Mouse (Mus musculus): ENCODE measurements around the gene Mrtfa. TPM values are rescaled to one million over a fixed set of nuclear protein-coding genes. Genes with fewer than 3 reads are reported as not detected.
A peak's percentile ranks its signal among the peaks of the same experiment; 100 is the strongest.

Gene Mrtfa
- total and polyA plus RNA-seq, 3 experiments: 2.3 to 18.3 (median 17.2) TPM

GRCm38 (mm10) chr15:81021377-81021776 lies 169.2 kb downstream of the Mrtfa start:
- peak; percentile 45 for DNase-seq (ENCODE audit: low spot score)
- Histone ChIP-seq H3K27me3 (ENCODE audit: insufficient read depth, low read length) (no peaks in the 10 kb centered on the region), H3K4me3 (ENCODE audit: low read depth, low read length) (no peak overlapping the region), H3K4me1 (ENCODE audit: insufficient read depth, low read depth, low read length) (peaks cover 15% of the 10 kb centered on the region), H3K9me3 (replicated peaks) (no peaks in the 10 kb centered on the region), H3K36me3 (replicated peaks) (peaks cover 69% of the 10 kb centered on the region)
- 0 out of 2 replicates have a peak, but pooled peaks have one; percentile 15 for ATAC-seq (ENCODE audit: extremely low read depth, insufficient number of reproducible peaks, low FRiP score, poor library complexity, severe bottlenecking)
- no peak for TF ChIP-seq GATA1 (IDR thresholded peaks at IDR 0.05; ENCODE audit: borderline replicate concordance, low read length)
- TF ChIP-seq TAL1 (conservative IDR thresholded peaks at IDR 0.05; ENCODE audit: low read depth, low read length): no peak
- no peak for TF ChIP-seq CTCF (IDR thresholded peaks at IDR 0.05; ENCODE audit: low read depth, low read length)
- TF ChIP-seq POLR2AphosphoS5 (IDR thresholded peaks at IDR 0.05; ENCODE audit: insufficient replicate concordance, low read depth, low read length): no peak
- TF ChIP-seq GATA2 (IDR thresholded peaks at IDR 0.05; ENCODE audit: borderline replicate concordance, low read depth, low read length): no peak

- H3K36me3 ChIP-seq (replicated peaks): peaks cover 92% of the 10 kb centered on the region
- ATAC-seq (ENCODE audit: extremely low read depth, insufficient number of reproducible peaks, low FRiP score, poor library complexity, severe bottlenecking): no peak
- TF ChIP-seq POLR2AphosphoS5 (IDR thresholded peaks at IDR 0.05; ENCODE audit: insufficient replicate concordance, low read depth, low read length): no peak
- H3K27me3 ChIP-seq (ENCODE audit: insufficient read depth, low read length): no peaks in the 10 kb centered on the region
- H3K4me3 ChIP-seq (ENCODE audit: low read depth, low read length): no peak overlapping the region
- H3K9me3 ChIP-seq (replicated peaks): no peaks in the 10 kb centered on the region
- H3K4me1 ChIP-seq (ENCODE audit: insufficient read depth, low read depth, low read length): peaks cover 15% of the 10 kb centered on the region
- no peak for DNase-seq (ENCODE audit: low spot score)
Measured at GRCm38 (mm10) chr15:81017308-81017707, 173.2 kb downstream of the Mrtfa start.

GRCm38 (mm10) chr15:81016488-81016887 lies 174.1 kb downstream of the Mrtfa start:
- H3K4me3 ChIP-seq (ENCODE audit: low read depth, low read length): no peak overlapping the region; the same call in 1 of the 2 replicates
- ATAC-seq (ENCODE audit: extremely low read depth, insufficient number of reproducible peaks, low FRiP score, poor library complexity, severe bottlenecking): no peak
- TF ChIP-seq GATA2 (IDR thresholded peaks at IDR 0.05; ENCODE audit: borderline replicate concordance, low read depth, low read length) (no peak), POLR2AphosphoS5 (IDR thresholded peaks at IDR 0.05; ENCODE audit: insufficient replicate concordance, low read depth, low read length) (no peak), GATA1 (IDR thresholded peaks at IDR 0.05; ENCODE audit: borderline replicate concordance, low read length) (no peak), CTCF (IDR thresholded peaks at IDR 0.05; ENCODE audit: low read depth, low read length) (no peak), TAL1 (conservative IDR thresholded peaks at IDR 0.05; ENCODE audit: low read depth, low read length) (no peak)
- no peaks in the 10 kb centered on the region for H3K27me3 ChIP-seq (ENCODE audit: insufficient read depth, low read length)
- no peaks in the 10 kb centered on the region for H3K9me3 ChIP-seq (replicated peaks)
- DNase-seq (ENCODE audit: low spot score): no peak
- peaks cover 7% of the 10 kb centered on the region for H3K4me1 ChIP-seq (ENCODE audit: insufficient read depth, low read depth, low read length)
- H3K36me3 ChIP-seq (replicated peaks): peaks cover 92% of the 10 kb centered on the region

GRCm38 (mm10) chr15:81015068-81015744 lies 175.4 kb downstream of the Mrtfa start:
- no peaks in the 10 kb centered on the region for H3K4me1 ChIP-seq (ENCODE audit: insufficient read depth, low read depth, low read length)
- H3K4me3 ChIP-seq (ENCODE audit: low read depth, low read length): no peak overlapping the region
- TF ChIP-seq CTCF (IDR thresholded peaks at IDR 0.05; ENCODE audit: low read depth, low read length) (no peak), POLR2AphosphoS5 (IDR thresholded peaks at IDR 0.05; ENCODE audit: insufficient replicate concordance, low read depth, low read length) (no peak), GATA2 (IDR thresholded peaks at IDR 0.05; ENCODE audit: borderline replicate concordance, low read depth, low read length) (no peak), TAL1 (conservative IDR thresholded peaks at IDR 0.05; ENCODE audit: low read depth, low read length) (no peak), GATA1 (IDR thresholded peaks at IDR 0.05; ENCODE audit: borderline replicate concordance, low read length) (no peak)
- H3K36me3 ChIP-seq (replicated peaks): peaks cover 94% of the 10 kb centered on the region
- ATAC-seq (ENCODE audit: extremely low read depth, insufficient number of reproducible peaks, low FRiP score, poor library complexity, severe bottlenecking) (no peak), DNase-seq (ENCODE audit: low spot score) (no peak)
- H3K27me3 ChIP-seq (ENCODE audit: insufficient read depth, low read length): no peaks in the 10 kb centered on the region
- H3K9me3 ChIP-seq (replicated peaks): no peaks in the 10 kb centered on the region

- DNase-seq (ENCODE audit: low spot score): no peak
- H3K4me1 ChIP-seq (ENCODE audit: insufficient read depth, low read depth, low read length): no peaks in the 10 kb centered on the region
- no peak for ATAC-seq (ENCODE audit: extremely low read depth, insufficient number of reproducible peaks, low FRiP score, poor library complexity, severe bottlenecking)
- H3K36me3 ChIP-seq (replicated peaks): peaks cover 95% of the 10 kb centered on the region
- TF ChIP-seq CTCF (IDR thresholded peaks at IDR 0.05; ENCODE audit: low read depth, low read length): no peak
- no peak for TF ChIP-seq POLR2AphosphoS5 (IDR thresholded peaks at IDR 0.05; ENCODE audit: insufficient replicate concordance, low read depth, low read length)
- TF ChIP-seq GATA1 (IDR thresholded peaks at IDR 0.05; ENCODE audit: borderline replicate concordance, low read length): no peak
- TF ChIP-seq TAL1 (conservative IDR thresholded peaks at IDR 0.05; ENCODE audit: low read depth, low read length): no peak
- no peak for TF ChIP-seq GATA2 (IDR thresholded peaks at IDR 0.05; ENCODE audit: borderline replicate concordance, low read depth, low read length)
- no peak overlapping the region for H3K4me3 ChIP-seq (ENCODE audit: low read depth, low read length)
- H3K9me3 ChIP-seq (replicated peaks): no peaks in the 10 kb centered on the region
- no peaks in the 10 kb centered on the region for H3K27me3 ChIP-seq (ENCODE audit: insufficient read depth, low read length)
Measured at GRCm38 (mm10) chr15:81013186-81013585, 177.4 kb downstream of the Mrtfa start.

GRCm38 (mm10) chr15:81012359-81012758 lies 178.2 kb downstream of the Mrtfa start:
- DNase-seq (ENCODE audit: low spot score) (no peak), ATAC-seq (ENCODE audit: extremely low read depth, insufficient number of reproducible peaks, low FRiP score, poor library complexity, severe bottlenecking) (no peak)
- Histone ChIP-seq H3K36me3 (replicated peaks) (peaks cover 95% of the 10 kb centered on the region), H3K4me3 (ENCODE audit: low read depth, low read length) (no peak overlapping the region), H3K4me1 (ENCODE audit: insufficient read depth, low read depth, low read length) (no peaks in the 10 kb centered on the region; the same call in 1 of the 2 replicates), H3K27me3 (ENCODE audit: insufficient read depth, low read length) (no peaks in the 10 kb centered on the region), H3K9me3 (replicated peaks) (no peaks in the 10 kb centered on the region)
- TF ChIP-seq CTCF (IDR thresholded peaks at IDR 0.05; ENCODE audit: low read depth, low read length) (no peak), POLR2AphosphoS5 (IDR thresholded peaks at IDR 0.05; ENCODE audit: insufficient replicate concordance, low read depth, low read length) (no peak), GATA2 (IDR thresholded peaks at IDR 0.05; ENCODE audit: borderline replicate concordance, low read depth, low read length) (no peak), TAL1 (conservative IDR thresholded peaks at IDR 0.05; ENCODE audit: low read depth, low read length) (no peak), GATA1 (IDR thresholded peaks at IDR 0.05; ENCODE audit: borderline replicate concordance, low read length) (no peak)

Data from G1E (cell line).